Mouse (Mus musculus) liver, adult 2 months (tissue): Measurements from ENCODE around the gene Samd13. TPM values are rescaled to one million over a fixed set of nuclear protein-coding genes. Genes with fewer than 3 reads are reported as not detected.

Experiments used
- DNase-seq: peaks from one replicate; pipeline ENCODE4 v3.0.0-alpha.2; 2011; ENCODE audit warnings: low read depth, low spot score; ENCODE audit errors: extremely low read depth
- H3K27ac ChIP-seq: fragments of 200-500 bp; replicated peaks from 2 replicates; pipeline ENCODE4 v1.5.1; 2012; ENCODE audit warnings: low read depth, mild to moderate bottlenecking, control low read depth, inconsistent platforms, low read length; ENCODE audit not compliant: insufficient read depth
- H3K27me3 ChIP-seq: fragments of 200-500 bp; 2 replicates; pipeline ENCODE4 v1.6.1; 2012; ENCODE audit warnings: mild to moderate bottlenecking, moderate library complexity, low read length, inconsistent platforms; ENCODE audit not compliant: control insufficient read depth, insufficient read depth
- H3K36me3 ChIP-seq: fragments of 200-500 bp; 2 replicates; pipeline ENCODE4 v1.6.1; 2012; ENCODE audit warnings: low read length, inconsistent platforms; ENCODE audit not compliant: control insufficient read depth, insufficient read depth
- H3K4me1 ChIP-seq: fragments of 200-500 bp; 2 replicates; pipeline ENCODE4 v1.6.1; 2011; ENCODE audit warnings: low read length; ENCODE audit not compliant: control insufficient read depth, insufficient read depth
- H3K4me3 ChIP-seq: fragments of 200-500 bp; 2 replicates; pipeline ENCODE4 v1.5.1; 2011; ENCODE audit warnings: low read depth, mild to moderate bottlenecking, control low read depth, low read length, moderate library complexity; ENCODE audit not compliant: insufficient read depth
- H3K79me2 ChIP-seq: fragments of 200-500 bp; 2 replicates; pipeline ENCODE4 v1.6.1; 2012; ENCODE audit warnings: inconsistent platforms, mild to moderate bottlenecking, low read length, moderate library complexity; ENCODE audit not compliant: control insufficient read depth, insufficient read depth
- H3K9ac ChIP-seq: fragments of 200-500 bp; 2 replicates; pipeline ENCODE4 v1.6.1; 2012; ENCODE audit warnings: low read depth, mild to moderate bottlenecking, control low read depth, inconsistent platforms, low read length
- CTCF ChIP-seq: fragments of 200-500 bp; IDR thresholded peaks from 2 replicates; pipeline ENCODE4 v1.5.1; 2011; ENCODE audit warnings: low read depth, low read length, control low read depth
- POLR2A ChIP-seq: fragments of 200-500 bp; IDR thresholded peaks from 2 replicates; pipeline ENCODE4 v1.6.1; 2011; ENCODE audit warnings: low read length, control low read depth; ENCODE audit not compliant: insufficient read depth; ENCODE audit errors: extremely low read depth
- WGBS: fragments of 180-500 bp; shearing (Covaris S2); methylation state at CpG from one replicate; pipeline ENCODE4 v1.1.7; 2018; 5-methylcytosine and 5-hydroxymethylcytosine counted together
- polyA plus RNA-seq: library from polyadenylated mRNA; depleted of rRNA; stranded (reverse); fragments of >200 nt; gene quantifications from 2 replicates; pipeline ENCODE4 v1.2.3, GENCODE M21; 2012
- total RNA-seq: library from RNA; depleted of rRNA; stranded (reverse); fragments of >200 nt; gene quantifications from 2 replicates; pipeline ENCODE4 v1.2.3, GENCODE M21; 2014

The Samd13 gene
- total and polyA plus RNA-seq, 2 experiments: not detected

- no peak overlapping the region for H3K27ac ChIP-seq
- no peaks in the 10 kb centered on the region for H3K36me3 ChIP-seq
- H3K27me3 ChIP-seq: peaks cover 8% of the 10 kb centered on the region
- no peak overlapping the region for H3K4me3 ChIP-seq
- no peak overlapping the region for H3K9ac ChIP-seq
- H3K4me1 ChIP-seq: peaks cover 9% of the 10 kb centered on the region
- H3K79me2 ChIP-seq: no peaks in the 10 kb centered on the region
- DNase-seq: no peak
- TF ChIP-seq CTCF: no peak
- TF ChIP-seq POLR2A: no peak
- WGBS: 55% methylated on average over 8 of the region's 8 CpGs
Observed at GRCm38 (mm10) chr3:146681696-146682095, 3.7 kb downstream of the Samd13 start.

GRCm38 (mm10) chr3:146680625-146681024 is 4.8 kb downstream of the Samd13 start:
- H3K27ac ChIP-seq: no peak overlapping the region
- peaks cover 8% of the 10 kb centered on the region for H3K27me3 ChIP-seq
- H3K4me1 ChIP-seq: peaks cover 9% of the 10 kb centered on the region
- no peaks in the 10 kb centered on the region for H3K36me3 ChIP-seq
- H3K4me3 ChIP-seq: no peak overlapping the region
- DNase-seq: no peak
- H3K9ac ChIP-seq: no peak overlapping the region
- no peak for TF ChIP-seq POLR2A
- TF ChIP-seq CTCF: no peak
- WGBS: 73% methylated on average over 13 of the region's 13 CpGs
- no peaks in the 10 kb centered on the region for H3K79me2 ChIP-seq

- DNase-seq: no peak
- TF ChIP-seq CTCF: no peak
- no peak overlapping the region for H3K4me3 ChIP-seq
- H3K79me2 ChIP-seq: no peaks in the 10 kb centered on the region
- no peaks in the 10 kb centered on the region; the same call in 1 of the 2 replicates for H3K27me3 ChIP-seq
- no peaks in the 10 kb centered on the region for H3K36me3 ChIP-seq
- H3K4me1 ChIP-seq: peaks cover 3% of the 10 kb centered on the region
- 95% methylated on average over 16 of the region's 16 CpGs for WGBS
- no peak overlapping the region for H3K27ac ChIP-seq
- H3K9ac ChIP-seq: no peak overlapping the region
Observed at GRCm38 (mm10) chr3:146679646-146680045, 5.7 kb downstream of the Samd13 start.

- DNase-seq: no peak
- no peaks in the 10 kb centered on the region for H3K4me1 ChIP-seq
- H3K4me3 ChIP-seq: no peak overlapping the region
- H3K36me3 ChIP-seq: no peaks in the 10 kb centered on the region
- no peak overlapping the region for H3K27ac ChIP-seq
- WGBS: 90% methylated on average over 4 of the region's 4 CpGs
- TF ChIP-seq CTCF: no peak
- no peak for TF ChIP-seq POLR2A
- no peak overlapping the region for H3K9ac ChIP-seq
- no peaks in the 10 kb centered on the region for H3K79me2 ChIP-seq
- H3K27me3 ChIP-seq: no peaks in the 10 kb centered on the region
Observed at GRCm38 (mm10) chr3:146676193-146676592, 9.2 kb downstream of the Samd13 start.

GRCm38 (mm10) chr3:146675101-146675500 is 10.3 kb downstream of the Samd13 start:
- 90% methylated on average over 1 of the region's 1 CpGs for WGBS
- Histone ChIP-seq H3K27me3 (no peaks in the 10 kb centered on the region), H3K4me3 (no peak overlapping the region), H3K36me3 (no peaks in the 10 kb centered on the region), H3K27ac (no peak overlapping the region), H3K9ac (no peak overlapping the region), H3K79me2 (no peaks in the 10 kb centered on the region), H3K4me1 (no peaks in the 10 kb centered on the region)
- no peak for DNase-seq
- TF ChIP-seq POLR2A: no peak

GRCm38 (mm10) chr3:146671121-146671520 is 14.3 kb downstream of the Samd13 start:
- no peak overlapping the region for H3K27ac ChIP-seq
- no peaks in the 10 kb centered on the region for H3K27me3 ChIP-seq
- no peak overlapping the region for H3K4me3 ChIP-seq
- no peaks in the 10 kb centered on the region for H3K4me1 ChIP-seq
- WGBS: 75% methylated on average over 2 of the region's 2 CpGs
- H3K9ac ChIP-seq: no peak overlapping the region
- TF ChIP-seq POLR2A (no peak), CTCF (no peak)
- no peak for DNase-seq
- no peaks in the 10 kb centered on the region for H3K79me2 ChIP-seq
- no peaks in the 10 kb centered on the region for H3K36me3 ChIP-seq
